Mouse (Mus musculus) forebrain, embryonic 15.5 days (tissue): ENCODE results near the gene Nup85. TPM values are rescaled to one million over a fixed set of nuclear protein-coding genes. Genes with fewer than 3 reads are reported as not detected.

Experiments
- ATAC-seq: fragments of 200-750 bp; cut with Nextera tagmentation; replicated peaks from 2 replicates; pipeline ENCODE4 v1.8.0; 2017; ENCODE audit warnings: mild to moderate bottlenecking, moderate TSS enrichment, moderate library complexity
- H3K27ac ChIP-seq: fragments of 300-500 bp; sonication (generic); replicated peaks from 2 replicates; pipeline ENCODE4 v1.5.1; 2015; ENCODE audit warnings: mild to moderate bottlenecking, inconsistent platforms
- H3K27me3 ChIP-seq: fragments of 300-500 bp; sonication (generic); 2 replicates; pipeline ENCODE4 v1.6.1; 2015; ENCODE audit warnings: inconsistent platforms
- H3K36me3 ChIP-seq: fragments of 300-500 bp; sonication (generic); 2 replicates; pipeline ENCODE4 v1.6.1; 2015; ENCODE audit warnings: mild to moderate bottlenecking, inconsistent platforms
- H3K4me1 ChIP-seq: fragments of 300-500 bp; sonication (generic); 2 replicates; pipeline ENCODE4 v1.6.1; 2015; ENCODE audit warnings: inconsistent platforms
- H3K4me2 ChIP-seq: fragments of 300-500 bp; sonication (generic); replicated peaks from 2 replicates; pipeline ENCODE4 v1.6.1; 2015; ENCODE audit warnings: mild to moderate bottlenecking, inconsistent platforms
- H3K4me3 ChIP-seq: fragments of 300-500 bp; sonication (generic); 2 replicates; pipeline ENCODE4 v1.5.1; 2015; ENCODE audit warnings: mild to moderate bottlenecking, inconsistent platforms
- H3K9ac ChIP-seq: fragments of 300-500 bp; sonication (generic); replicated peaks from 2 replicates; pipeline ENCODE4 v1.6.1; 2015; ENCODE audit warnings: mild to moderate bottlenecking, inconsistent platforms
- H3K9me3 ChIP-seq: fragments of 300-500 bp; sonication (generic); 2 replicates; pipeline ENCODE4 v1.6.1; 2016; ENCODE audit warnings: inconsistent platforms
- WGBS: fragments of 180-500 bp; shearing (Covaris S2); methylation state at CpG from one replicate; pipeline ENCODE4 v1.1.7; 2015; ENCODE audit warnings: mixed read lengths; 5-methylcytosine and 5-hydroxymethylcytosine counted together
- polyA plus RNA-seq: library from polyadenylated mRNA; unstranded; fragments of >200 nt; fragmentation: Nextera tagmentation; extraction: Ambion mirVana; gene quantifications from 2 replicates; pipeline ENCODE4 v1.2.1, GENCODE M21; 2015

The Nup85 gene
- polyA plus RNA-seq, 1 experiment from 2014 or later, result 127 TPM

- no peak overlapping the region for H3K9ac ChIP-seq
- H3K9me3 ChIP-seq, result no peaks in the 10 kb centered on the region
- no peaks in the 10 kb centered on the region for H3K27me3 ChIP-seq
- WGBS, result 91% methylated on average over 13 of the region's 13 CpGs
- no peak overlapping the region for H3K4me2 ChIP-seq
- H3K36me3 ChIP-seq, result no peaks in the 10 kb centered on the region
- peaks cover 23% of the 10 kb centered on the region for H3K4me1 ChIP-seq
- H3K4me3 ChIP-seq, result no peak overlapping the region
- H3K27ac ChIP-seq, result no peak overlapping the region
- ATAC-seq, result no peak
These were observed 65.7 kb downstream of the Nup85 start for GRCm38 (mm10) chr11:115629734-115630531.

GRCm38 (mm10) chr11:115630532-115631504 is 66.6 kb downstream of the Nup85 start:
- ATAC-seq, result no peak
- peaks cover 23% of the 10 kb centered on the region for H3K4me1 ChIP-seq
- H3K4me2 ChIP-seq, result no peak overlapping the region
- H3K9ac ChIP-seq, result no peak overlapping the region
- H3K4me3 ChIP-seq, result no peak overlapping the region
- no peaks in the 10 kb centered on the region for H3K27me3 ChIP-seq
- H3K9me3 ChIP-seq, result no peaks in the 10 kb centered on the region
- no peak overlapping the region for H3K27ac ChIP-seq
- 50% methylated on average over 16 of the region's 16 CpGs for WGBS
- no peaks in the 10 kb centered on the region for H3K36me3 ChIP-seq

- Histone ChIP-seq H3K4me2 (no peak overlapping the region), H3K27ac (no peak overlapping the region), H3K36me3 (no peaks in the 10 kb centered on the region), H3K27me3 (no peaks in the 10 kb centered on the region), H3K4me3 (no peak overlapping the region), H3K9ac (no peak overlapping the region), H3K9me3 (no peaks in the 10 kb centered on the region), H3K4me1 (peaks cover 17% of the 10 kb centered on the region)
- ATAC-seq, result no peak
- 13% methylated on average over 3 of the region's 3 CpGs for WGBS
These were observed 67.3 kb downstream of the Nup85 start for GRCm38 (mm10) chr11:115631505-115631890.

GRCm38 (mm10) chr11:115632247-115632646 is 68.0 kb downstream of the Nup85 start:
- no peak overlapping the region for H3K27ac ChIP-seq
- no peaks in the 10 kb centered on the region for H3K36me3 ChIP-seq
- WGBS, result 76% methylated on average over 7 of the region's 7 CpGs
- H3K27me3 ChIP-seq, result no peaks in the 10 kb centered on the region
- H3K9me3 ChIP-seq, result no peaks in the 10 kb centered on the region
- no peak overlapping the region for H3K4me2 ChIP-seq
- no peak for ATAC-seq
- H3K4me1 ChIP-seq, result peaks cover 10% of the 10 kb centered on the region
- no peak overlapping the region for H3K9ac ChIP-seq
- no peak overlapping the region for H3K4me3 ChIP-seq

- H3K4me1 ChIP-seq, result peaks cover 5% of the 10 kb centered on the region; the same call in 1 of the 2 replicates
- H3K9me3 ChIP-seq, result no peaks in the 10 kb centered on the region
- H3K4me3 ChIP-seq, result no peak overlapping the region
- H3K27me3 ChIP-seq, result no peaks in the 10 kb centered on the region
- H3K4me2 ChIP-seq, result no peak overlapping the region
- H3K9ac ChIP-seq, result no peak overlapping the region
- no peaks in the 10 kb centered on the region for H3K36me3 ChIP-seq
- ATAC-seq, result no peak
- H3K27ac ChIP-seq, result no peak overlapping the region
- 86% methylated on average over 10 of the region's 10 CpGs for WGBS
These were observed 68.6 kb downstream of the Nup85 start for GRCm38 (mm10) chr11:115632862-115633261.

Other genes starting within 250 kb of the Nup85 start
- 0.05 TPM in 1 of 2 replicates, not detected in the other for gene Ush1g, start 242.4 kb upstream of the Nup85 start, polyA plus RNA-seq
- 0.10 and 0.25 TPM in 2 replicates for gene Otop3, start 229.7 kb upstream of the Nup85 start, polyA plus RNA-seq
- 48.9 and 50.3 TPM in 2 replicates for gene Hid1, start 196.7 kb upstream of the Nup85 start, polyA plus RNA-seq
- 20.9 and 21.2 TPM in 2 replicates for gene Cdr2l, start 182.5 kb upstream of the Nup85 start, polyA plus RNA-seq
- 178 and 192 TPM in 2 replicates for gene Mrpl58, start 160.7 kb upstream of the Nup85 start, polyA plus RNA-seq
- gene Atp5h, start 144.5 kb upstream of the Nup85 start, polyA plus RNA-seq, result 722 and 770 TPM in 2 replicates
- gene Kctd2, start 144.3 kb upstream of the Nup85 start, polyA plus RNA-seq, result 23.6 and 26.3 TPM in 2 replicates
- gene Trim80, start 123.9 kb upstream of the Nup85 start, polyA plus RNA-seq, result not detected in 2 replicates
- gene Slc16a5, start 102.0 kb upstream of the Nup85 start, polyA plus RNA-seq, result 0.10 TPM in 1 of 2 replicates, not detected in the other
- gene Armc7, start 88.8 kb upstream of the Nup85 start, polyA plus RNA-seq, result 15.6 and 16.1 TPM in 2 replicates
- gene Nt5c, start 72.6 kb upstream of the Nup85 start, polyA plus RNA-seq, result 94.3 and 102 TPM in 2 replicates
- 1,941 and 1,977 TPM in 2 replicates for gene Jpt1, start 50.0 kb upstream of the Nup85 start, polyA plus RNA-seq
- gene Sumo2, start 28.2 kb upstream of the Nup85 start, polyA plus RNA-seq, result 1,191 and 1,214 TPM in 2 replicates
- 70.3 and 73.6 TPM in 2 replicates for gene Mrps7, start 39.5 kb downstream of the Nup85 start, polyA plus RNA-seq
- gene Gga3, start 39.6 kb downstream of the Nup85 start, polyA plus RNA-seq, result 28.1 and 28.2 TPM in 2 replicates
- gene Mif4gd, start 48.5 kb downstream of the Nup85 start, polyA plus RNA-seq, result 9.1 and 11.4 TPM in 2 replicates
- gene Slc25a19, start 63.9 kb downstream of the Nup85 start, polyA plus RNA-seq, result 55.3 and 56.1 TPM in 2 replicates
- gene Grb2, start 144.2 kb downstream of the Nup85 start, polyA plus RNA-seq, result 180 and 199 TPM in 2 replicates
- gene Tmem94, start 201.0 kb downstream of the Nup85 start, polyA plus RNA-seq, result 27.6 and 29.8 TPM in 2 replicates
- gene Caskin2, start 249.2 kb downstream of the Nup85 start, polyA plus RNA-seq, result 7.8 and 7.9 TPM in 2 replicates